Mouse (Mus musculus) thymus, adult 18-20 months (tissue): Measurements from ENCODE around the gene Rapgef4.

Experiments
- DNase-seq, 2 experiments: peaks; one replicate each; pipeline ENCODE4 v3.0.0; 2022; ENCODE audit warnings: mixed read lengths in 2 of 2

Gene Rapgef4

DNA sequence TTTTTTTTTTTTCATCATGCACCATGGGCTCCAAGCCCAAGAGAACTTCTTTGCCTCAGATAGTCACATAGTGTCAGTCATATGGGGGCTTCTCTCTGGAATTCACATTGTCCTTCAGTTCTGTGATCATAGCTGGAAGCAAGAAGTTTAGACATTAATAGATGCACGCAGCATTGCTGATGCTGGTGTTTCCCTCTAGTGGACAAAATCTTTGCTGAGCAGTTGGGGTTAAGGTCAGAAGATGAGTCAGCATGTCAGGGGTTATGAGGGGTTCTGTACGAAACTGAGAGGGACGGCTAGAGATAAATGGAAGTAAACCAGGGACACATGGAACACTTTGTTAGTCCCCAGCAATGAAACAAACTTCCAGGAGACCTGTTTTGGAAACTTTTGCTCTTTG, 216.0 kb downstream of the Rapgef4 start:
- no peak for DNase-seq

DNA sequence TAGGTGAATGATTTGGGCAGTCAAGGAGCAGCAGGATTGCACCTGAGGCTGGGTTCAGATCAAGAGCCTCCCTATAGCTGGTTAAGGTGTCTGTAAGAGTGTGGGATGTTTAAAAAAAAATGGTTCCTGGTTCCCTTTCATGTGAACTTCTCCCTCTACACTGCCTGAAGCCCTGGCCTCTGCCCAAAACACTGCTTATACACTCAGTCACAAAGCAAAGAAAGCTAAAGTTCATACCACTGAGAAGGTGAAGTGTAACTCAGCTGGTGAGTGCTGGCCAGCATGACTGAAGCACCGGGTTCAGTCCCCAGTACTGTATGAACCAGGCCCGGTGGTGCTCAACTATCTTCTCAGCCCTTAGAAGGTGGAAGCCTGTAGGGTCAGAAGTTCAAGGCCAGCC, 218.4 kb downstream of the Rapgef4 start:
- no peak for DNase-seq

DNA sequence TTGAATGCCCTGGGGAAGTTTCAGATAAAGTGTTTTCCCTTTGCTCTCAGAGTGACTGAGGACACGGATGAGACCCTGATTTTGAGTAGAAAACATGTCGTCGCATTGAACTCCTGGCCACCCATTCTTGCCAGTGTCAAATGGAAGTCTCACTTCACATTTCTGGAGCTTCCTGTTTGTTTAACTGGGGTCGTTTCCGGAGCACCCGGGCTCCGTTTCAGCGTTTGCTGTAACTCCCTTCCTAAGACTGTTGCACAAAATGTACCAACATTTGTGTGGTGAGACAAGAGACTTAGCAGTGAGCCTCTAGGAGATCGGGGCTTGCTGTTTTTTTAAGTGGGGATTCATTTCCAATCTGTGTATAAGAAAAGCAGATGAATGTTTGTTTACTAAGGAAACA, 220.5 kb downstream of the Rapgef4 start:
- DNase-seq = no peak

DNA sequence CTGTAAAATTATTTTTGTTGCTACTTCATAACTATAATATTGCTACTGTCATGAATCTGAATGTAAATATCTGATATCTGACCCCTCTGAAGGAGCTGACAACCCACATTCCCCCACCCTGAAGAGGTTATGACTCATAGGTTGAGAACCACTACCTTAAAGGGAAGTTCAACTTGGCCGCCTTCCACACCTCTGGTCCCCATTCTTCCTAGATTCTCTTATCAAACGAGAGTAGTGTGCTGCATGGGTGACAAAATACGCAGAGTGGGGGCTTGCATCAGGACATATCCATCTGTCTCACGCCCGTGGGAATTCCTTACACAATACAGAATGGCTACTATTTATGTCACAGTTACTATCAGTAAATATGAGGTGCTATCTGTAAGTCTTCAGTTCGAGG, 221.2 kb downstream of the Rapgef4 start:
- no peak for DNase-seq

DNA sequence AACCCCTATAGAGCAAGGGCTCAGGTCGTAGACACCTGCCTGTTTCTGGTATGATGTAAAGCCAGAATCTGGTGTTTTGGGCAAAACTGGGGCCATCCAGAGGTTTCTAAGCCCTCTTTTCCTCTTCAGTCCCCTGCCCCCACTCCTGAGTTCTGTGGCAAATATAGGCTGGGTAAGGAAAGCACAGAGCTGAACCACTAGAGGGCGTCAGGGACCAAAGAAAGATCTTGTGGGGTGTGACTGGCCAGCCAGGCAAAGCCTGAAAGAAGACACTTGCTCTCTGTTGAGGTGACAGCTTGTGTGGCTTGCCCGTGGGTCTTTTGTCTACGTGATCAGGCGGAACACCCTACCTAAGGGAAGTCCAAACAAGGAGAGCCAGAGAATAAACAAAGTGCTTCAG, 222.6 kb downstream of the Rapgef4 start:
- peak; percentile 62 to 80 for DNase-seq

DNA sequence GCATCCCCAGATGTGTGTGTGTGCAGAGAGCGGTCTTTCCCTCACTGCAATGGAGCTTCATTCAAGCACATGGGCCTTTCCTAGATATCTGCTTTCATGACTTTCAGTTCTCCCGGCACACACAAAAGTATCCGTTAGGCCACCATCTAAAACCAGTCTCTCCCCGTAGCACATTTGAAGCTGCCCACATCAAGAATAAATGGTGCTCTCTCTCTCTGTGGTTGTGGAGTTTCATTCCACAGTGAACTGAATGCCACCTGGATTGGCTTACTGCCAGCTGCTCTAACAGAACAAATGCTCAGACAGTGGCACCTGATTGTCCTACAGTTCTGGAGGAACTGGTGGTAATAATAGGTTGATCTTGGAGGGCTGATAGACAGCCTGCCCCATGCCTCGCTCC, 224.8 kb downstream of the Rapgef4 start:
- DNase-seq = peak; percentile 30 to 57

DNA sequence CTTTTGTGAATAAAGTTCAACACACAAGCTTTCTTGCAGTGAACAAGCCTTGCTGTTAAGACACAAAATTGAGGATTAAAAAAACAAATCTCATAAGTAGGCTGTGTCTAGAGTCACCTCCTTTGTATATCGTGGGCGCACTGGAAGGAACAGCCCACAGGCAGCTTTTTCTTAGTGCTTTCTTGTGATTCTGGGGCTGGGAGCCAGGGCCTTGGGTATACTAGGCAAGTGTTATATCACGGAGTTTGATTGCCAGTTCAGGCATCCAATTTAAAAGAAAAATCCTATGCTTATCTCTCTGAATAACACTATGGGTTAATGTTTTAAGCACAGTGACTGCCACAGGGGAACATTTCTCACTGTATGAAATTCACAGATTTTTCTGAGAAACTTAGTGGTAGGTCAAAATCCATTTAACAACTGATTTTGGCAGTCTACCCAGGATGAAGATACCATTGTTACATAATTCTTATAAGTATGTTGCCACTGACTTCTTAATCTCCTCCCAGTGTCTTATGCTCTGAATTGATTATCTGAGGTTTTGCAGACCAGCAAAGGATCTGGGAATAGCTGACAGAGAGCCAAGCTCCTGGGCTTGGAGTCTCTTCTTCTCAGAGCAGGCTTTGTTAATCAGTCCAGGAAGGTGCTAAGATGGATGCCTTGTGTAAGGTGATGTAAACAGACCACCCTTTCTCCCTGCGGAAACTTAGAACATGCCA, 225.6 kb downstream of the Rapgef4 start:
- DNase-seq = no peak

DNA sequence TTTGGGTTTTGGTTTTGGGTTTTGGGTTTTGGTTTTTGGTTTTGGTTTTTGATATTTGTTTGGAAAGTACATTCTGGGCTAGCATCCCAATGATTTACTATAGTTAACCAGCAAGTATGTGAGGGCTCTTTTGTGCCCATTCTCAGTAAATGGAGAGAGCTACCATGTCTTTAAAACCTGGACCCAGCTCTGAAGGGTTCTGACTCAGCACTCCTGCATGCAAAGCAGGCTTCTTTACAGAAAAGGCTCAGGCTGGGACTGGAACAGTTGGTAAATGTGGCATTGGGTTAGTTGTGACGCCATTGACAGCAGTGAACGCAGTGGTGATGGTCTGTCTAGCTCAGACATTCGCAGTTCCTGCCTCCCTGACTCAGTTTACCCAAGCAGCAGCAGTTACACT, 236.3 kb downstream of the Rapgef4 start:
- DNase-seq = no peak

DNA sequence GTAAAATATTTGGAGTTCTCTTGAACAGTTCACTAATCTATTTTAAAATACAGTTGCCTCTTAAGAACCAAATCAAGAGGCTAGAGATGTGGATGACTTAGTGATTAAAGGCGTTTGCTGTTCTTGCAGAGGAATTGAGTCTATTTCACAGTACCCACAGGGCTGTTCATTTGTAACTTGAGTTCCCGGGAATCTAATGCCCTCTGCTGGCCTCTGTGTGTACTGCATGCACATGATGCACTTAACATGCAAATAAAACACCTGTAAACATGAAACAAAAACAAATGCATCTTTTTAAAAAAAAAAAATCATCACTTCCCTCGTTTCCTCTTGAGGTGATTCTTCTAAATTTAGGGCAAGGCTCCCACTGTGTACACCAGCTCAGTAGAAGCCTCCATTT, 238.9 kb downstream of the Rapgef4 start:
- DNase-seq = peak; percentile 46 to 55

DNA sequence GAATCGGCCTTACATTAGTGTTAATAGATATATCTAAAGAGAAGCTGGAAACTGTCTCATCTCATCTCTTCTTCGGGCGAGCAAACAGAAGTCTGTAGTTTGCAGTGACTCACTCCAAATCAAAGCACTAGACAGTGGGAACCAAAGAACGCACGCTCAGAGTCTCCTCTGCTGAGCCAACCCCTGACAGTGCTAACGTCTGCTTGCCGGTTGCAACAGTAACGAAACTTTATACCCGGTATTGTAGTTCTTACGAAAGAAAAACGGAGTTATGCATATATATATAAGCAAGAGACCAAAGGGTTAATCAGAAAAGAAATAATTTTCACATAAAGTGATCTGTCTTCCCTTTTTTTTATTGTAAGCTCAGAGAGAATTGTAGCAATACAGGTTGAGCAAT, 240.2 kb downstream of the Rapgef4 start:
- DNase-seq = no peak

DNA sequence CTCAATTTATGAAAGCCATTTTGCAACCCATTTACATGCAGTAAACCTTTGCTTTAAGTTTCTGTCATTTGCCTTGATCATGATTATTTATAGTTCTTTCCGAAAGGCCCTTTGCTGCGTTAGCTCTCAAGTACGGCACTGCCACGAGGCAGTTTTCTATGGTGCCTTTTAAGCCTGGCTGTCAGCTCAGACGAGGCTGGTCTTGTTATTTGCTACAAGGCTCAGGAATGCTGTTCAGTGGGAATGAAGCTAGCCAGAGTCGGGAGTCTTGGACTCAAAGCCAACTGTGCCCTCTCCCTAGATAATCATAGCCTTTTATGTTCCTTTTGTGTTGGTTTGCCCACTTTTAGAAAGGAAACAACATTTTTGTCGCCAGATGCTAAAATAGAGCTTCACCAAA, 240.7 kb downstream of the Rapgef4 start:
- DNase-seq = no peak

DNA sequence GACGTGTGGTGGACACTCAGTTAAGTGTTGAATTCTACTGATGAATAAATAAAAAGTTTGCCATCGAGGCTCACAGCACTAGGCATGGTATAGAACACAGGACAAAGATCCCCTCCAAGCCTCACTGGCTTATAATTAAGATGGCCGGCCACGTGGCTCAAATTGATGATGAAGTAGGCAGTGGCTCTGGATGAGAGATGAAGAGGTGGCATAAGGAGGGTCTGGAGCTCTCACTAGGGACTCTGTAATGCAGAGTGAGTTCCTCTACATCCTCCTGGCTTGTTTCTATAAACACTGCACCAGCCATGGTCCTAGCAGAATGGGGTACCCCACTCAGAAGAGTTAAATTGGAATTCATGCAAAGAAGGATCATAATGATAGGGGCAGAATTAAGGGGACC, 241.2 kb downstream of the Rapgef4 start:
- no peak for DNase-seq

DNA sequence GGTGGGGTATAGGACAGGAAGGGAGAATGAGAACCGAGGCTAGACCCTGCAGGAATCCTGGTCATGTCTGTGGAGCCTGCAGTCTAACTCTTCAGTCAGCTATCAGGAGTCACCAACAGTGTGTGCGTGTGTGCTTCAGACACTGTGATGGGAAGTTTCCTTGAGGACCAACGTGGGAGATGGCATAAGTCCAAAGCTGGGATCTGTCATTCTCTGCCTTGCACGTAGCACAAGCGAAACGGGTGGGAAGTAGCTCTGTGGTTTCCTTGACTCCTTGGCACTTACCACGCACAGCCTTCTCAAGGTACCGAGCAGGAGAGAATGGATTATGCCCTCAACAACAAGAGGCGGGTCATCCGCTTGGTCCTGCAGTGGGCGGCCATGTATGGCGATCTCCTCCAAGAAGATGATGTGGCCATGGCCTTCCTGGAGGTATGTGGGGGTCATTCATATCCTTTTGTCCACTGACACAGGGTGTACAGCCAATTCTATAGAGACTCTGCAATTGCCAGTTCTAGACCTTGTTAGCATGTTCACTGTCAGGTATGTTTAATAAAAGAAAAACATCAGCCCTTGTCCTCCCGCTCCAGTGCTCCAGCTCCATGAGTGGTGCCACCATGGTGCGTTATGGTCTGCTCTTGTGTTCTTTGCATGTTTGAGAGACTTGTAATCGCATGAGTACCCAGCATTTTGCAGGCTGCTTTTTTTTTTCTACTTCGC, 241.9 kb downstream of the Rapgef4 start:
- DNase-seq = no peak

DNA sequence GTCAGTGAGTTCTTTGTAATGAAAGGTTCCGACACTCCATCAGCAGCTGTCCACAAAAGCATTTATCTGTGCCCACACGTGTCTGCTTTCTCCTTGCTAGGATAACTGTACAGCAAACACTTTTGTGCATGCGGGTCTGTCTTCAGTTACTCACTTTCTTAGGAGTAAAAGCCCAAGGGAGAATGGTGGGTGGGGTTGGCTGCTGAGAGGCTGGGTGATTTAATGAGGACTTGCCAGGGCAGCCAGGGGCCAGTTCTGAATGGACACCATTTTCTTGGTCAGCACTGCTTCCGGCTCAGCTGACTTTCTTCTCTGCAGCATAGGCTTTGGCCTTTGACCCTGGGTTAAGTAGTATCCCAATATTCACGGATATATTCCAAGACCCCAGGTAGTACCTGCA, 242.4 kb downstream of the Rapgef4 start:
- no peak for DNase-seq

DNA sequence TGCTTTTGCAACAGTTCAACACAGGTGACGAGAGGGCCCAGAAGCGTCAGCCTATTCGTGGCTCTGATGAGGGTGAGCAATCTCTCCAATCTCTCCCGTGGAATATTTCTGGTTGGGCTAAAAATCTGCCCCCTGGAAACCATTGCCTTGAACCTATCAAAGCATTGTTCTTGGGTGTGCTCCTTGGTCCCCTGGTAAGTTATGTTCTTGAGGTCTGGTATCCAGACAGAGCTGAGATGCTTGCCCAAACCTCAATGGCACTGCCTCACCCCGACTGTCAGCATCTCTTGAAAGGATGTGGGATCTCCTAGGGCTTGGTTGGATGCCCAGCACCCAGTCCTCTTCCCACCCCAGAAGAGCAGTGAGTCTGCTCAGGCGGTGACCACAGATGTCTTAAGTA, 245.0 kb downstream of the Rapgef4 start:
- no peak for DNase-seq

DNA sequence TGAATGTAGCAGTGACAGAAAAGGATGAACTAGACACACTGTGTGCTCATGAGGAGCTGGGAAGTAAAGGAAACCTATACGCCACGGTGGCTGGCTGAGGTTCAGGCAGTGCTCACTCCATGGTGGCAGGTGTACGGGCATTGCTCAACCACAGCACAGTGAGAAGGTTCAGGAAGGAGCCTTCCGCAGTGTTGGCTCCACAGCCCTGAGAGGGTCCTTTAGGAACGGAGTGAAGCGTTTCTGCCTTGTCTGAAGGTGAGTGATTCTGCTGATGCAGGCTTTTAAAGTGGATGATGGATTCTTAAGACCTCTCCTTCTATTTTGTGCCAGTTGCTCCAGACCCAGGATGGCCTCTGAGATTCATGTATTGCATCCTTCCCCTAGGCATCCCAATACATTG, 246.4 kb downstream of the Rapgef4 start:
- no peak for DNase-seq

DNA sequence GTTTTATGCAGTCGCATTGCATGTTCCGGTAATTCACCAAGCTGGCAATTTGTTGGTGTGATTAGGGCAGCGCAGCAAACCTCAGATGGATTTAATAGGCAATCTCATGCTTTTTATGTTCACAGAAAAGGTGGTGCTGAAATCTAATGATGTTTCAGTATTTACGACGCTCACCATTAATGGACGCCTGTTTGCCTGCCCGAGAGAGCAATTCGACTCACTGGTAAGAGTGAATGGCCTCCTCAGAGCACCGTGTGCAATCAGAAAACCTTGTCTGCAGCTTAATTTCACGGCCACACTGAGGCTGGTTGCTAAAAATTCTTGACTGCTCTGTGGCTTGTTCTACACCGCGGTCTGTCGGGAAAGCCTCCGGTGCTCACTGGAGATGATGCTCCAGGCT, 247.8 kb downstream of the Rapgef4 start:
- DNase-seq = no peak

DNA sequence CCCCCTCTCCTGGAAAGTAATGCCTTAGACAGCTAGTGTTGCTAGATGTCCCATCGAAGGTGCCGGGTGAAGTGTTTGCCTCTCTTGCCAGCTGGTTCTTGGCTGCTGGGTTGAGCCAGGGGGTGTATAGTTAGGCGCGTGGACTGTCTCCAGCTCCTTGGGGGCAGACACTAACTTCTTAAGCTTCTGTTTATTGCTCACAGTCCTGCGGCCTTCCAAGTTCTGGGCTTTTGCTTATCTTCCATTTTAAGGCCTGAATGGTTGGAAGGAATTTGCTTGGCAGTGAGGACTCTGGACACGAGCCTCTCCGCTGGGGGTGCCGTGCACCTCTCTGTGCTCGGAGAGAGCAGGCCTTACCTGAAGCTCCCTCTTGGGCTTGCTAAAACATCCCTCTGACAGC, 249.5 kb downstream of the Rapgef4 start:
- no peak for DNase-seq

DNA sequence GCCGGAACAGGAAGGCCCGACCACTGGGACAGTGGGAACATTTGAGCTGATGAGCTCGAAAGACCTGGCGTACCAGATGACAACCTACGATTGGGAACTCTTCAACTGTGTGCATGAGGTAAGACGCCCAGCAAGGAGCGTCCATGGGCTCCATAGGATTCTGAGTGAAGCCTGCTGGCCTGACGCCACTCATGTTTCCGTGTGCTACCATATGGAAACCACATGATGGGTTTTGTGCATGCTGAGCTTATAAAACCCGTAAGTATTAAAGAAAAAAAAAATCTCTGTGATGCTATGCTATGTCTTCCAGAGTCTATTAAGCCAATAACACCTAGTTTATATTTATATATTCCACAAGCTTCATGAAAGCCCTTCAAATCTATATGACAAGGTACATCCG, 253.0 kb downstream of the Rapgef4 start:
- no peak for DNase-seq

DNA sequence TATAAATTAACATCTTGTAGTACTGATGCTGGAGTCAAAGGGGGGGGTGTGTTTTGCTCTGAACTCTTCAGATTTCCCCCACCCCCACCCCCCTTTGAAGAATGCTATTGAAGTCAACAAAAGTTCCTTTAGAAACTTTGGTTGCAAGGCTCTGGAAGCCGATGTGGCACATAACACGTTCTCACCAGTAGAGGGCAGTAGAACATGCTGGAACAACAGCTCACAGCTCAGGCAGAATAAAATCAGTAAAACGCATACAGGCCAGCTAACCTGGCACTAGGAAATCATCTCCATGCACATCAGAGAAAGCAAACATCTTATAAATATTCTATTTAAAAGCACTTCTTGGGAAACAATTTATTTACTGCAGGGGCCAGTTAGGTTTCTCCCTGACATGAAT, 253.9 kb downstream of the Rapgef4 start:
- peak; percentile 23 to 35 for DNase-seq

DNA sequence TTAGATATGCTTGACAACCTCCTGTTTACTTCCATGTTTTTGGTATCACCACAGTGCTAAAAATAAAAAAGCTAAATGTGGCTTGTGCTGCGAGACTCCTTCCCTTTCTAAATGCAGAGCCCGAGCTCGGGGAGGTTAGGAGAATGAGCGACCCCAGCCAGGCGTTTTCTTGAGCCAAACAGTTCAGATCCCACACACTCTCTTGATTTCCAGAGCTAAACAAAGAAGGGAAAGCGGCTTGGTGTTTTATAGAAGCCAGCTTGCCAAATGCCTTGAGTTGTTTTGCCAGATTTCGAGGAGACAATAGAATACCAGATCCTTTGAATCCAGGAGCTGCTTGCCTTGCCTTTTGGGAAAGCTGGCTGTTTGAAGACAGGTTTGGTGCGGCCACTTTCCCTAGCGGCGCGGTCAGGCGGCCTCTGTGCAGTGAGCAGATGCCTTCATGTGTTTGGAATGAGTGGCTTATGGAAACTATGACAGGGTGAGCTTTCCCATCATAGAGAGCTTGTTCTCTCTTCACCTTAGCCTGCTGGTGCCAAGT, 254.4 kb downstream of the Rapgef4 start:
- no peak for DNase-seq

DNA sequence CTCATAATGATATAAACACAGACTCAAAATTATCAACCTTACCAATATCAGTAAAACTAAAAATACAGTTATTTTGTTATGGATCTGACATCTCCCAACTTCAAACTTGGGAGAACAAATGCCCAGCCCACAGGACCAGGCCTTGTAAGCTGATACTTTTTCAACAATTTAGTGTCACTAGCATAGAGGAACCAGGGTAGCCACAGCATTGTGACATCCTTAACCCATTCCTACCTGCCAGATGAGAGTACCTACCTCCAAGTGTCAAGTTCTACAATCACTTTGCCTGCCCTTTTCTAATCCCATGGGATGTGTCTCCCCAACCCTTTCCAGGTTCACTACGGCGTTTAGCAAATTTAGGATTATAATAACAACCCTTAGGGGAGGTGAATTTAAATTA, 257.4 kb downstream of the Rapgef4 start:
- no peak for DNase-seq

DNA sequence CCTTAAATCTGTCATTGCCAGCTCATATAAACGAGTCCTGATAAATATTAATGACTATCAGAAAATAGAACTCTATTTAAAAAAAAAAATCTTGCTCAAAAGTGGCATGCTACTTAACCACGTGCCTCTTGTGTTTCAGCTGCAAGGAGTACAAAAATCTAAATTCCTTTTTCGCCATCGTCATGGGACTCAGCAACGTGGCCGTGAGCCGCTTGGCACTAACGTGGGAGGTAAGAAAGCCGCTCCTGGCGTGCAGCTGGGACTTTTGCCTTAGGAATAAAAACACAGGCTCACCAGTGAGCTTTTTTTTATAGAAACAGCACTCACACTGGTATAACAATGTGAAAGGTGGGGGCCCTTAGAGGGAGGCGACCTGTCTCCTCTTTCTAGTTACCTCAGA, 257.9 kb downstream of the Rapgef4 start:
- no peak for DNase-seq

DNA sequence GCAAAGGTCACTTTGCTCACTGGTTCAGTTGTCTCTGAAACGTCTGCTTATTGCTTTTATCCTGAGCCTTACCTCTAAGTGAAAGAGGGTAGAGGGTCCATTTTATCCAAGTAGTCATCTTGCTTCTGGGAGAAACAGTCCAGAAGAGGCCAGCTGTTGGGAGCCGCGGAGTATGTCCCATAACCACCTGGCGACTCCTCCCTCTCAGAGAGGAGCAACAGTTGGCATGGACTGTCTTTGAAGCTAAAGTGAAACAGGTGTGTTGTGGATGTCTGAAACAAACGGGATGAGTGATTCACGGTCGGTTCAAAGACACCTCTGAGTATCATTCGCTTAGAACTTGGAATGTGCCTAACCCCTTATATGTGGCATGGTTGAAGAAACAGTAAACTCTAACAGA, 258.4 kb downstream of the Rapgef4 start:
- DNase-seq = no peak

DNA sequence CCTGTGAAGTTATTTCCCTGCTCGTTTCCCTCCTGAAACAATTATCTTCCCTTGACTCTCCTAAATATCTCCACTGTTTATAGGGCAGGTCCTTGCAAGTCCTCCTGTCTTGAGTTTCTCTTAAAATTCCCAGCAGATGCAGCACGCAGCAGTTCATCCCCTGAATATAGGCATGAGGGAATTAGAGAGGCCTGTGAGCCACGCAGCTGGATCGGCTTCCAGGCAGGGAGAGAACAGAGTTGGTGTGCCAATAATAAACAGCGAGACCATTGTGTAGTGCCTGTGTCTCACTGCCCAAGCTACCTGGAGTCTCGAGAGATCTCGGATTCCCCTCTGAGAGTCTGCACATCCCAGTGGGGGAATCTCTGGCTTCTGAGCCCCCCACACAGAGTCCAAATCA, 259.0 kb downstream of the Rapgef4 start:
- no peak for DNase-seq
